Comparison of ENCODE assay signal across 10 mouse cellular contexts in the genomic region with DNA sequence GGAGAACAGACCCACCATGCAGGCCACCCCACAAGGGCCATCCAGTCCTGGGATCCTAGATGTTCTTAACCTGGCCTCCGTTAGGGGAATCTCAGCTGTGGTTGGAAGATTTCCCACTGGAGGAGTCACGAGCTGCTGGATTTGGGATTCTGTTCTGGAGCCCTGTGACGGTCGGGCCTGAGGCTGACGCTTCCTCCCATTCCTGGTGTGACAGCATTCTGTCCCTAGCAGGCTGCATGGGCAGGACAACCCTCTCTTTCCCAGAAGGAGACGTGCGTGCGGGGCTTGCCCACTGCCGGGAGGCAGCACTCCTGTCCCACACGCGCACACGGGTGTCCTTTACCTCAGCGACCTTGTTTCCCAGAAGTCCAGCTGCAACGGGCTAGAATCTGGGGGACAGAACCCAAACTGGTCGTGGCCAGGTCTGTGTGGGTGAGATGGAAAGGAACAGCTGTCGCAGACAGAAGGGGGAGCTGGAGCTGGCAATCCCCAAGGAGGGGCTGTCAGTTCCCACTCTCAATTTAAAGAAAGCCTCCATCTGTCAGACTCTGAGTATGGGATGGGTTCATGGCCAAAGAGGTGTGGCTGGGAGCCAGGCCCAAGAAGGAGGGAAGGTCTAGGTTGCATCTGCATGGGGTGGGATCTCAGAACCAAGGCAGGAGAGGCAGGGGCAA. TPM values are rescaled to one million over a fixed set of nuclear protein-coding genes. Genes with fewer than 3 reads are reported as not detected.
DNase-seq lines count a peak whose midpoint lies in the region; ATAC-seq lines count a peak whose summit lies in the region.
"Had no signal": no experiment of that assay in that cellular context is flagged by ENCODE, and none has a peak within 500 bp of the region (broad histone marks: within the 10 kb centered on the region; RNA-seq: fewer than 3 reads in every experiment).

No protein-coding gene starts in this region.

- H3K4me2 ChIP-seq in embryonic facial prominence, embryonic 14.5 days (ENCODE audit: low read depth, low read length) = no peak overlapping the region
- no peak overlapping the region for H3K4me2 ChIP-seq in limb, embryonic 13.5 days (replicated peaks)

- no peaks in the 10 kb centered on the region for H3K9me3 ChIP-seq in embryonic facial prominence, embryonic 14.5 days (ENCODE audit: control insufficient read depth, low read length)
- H3K9me3 ChIP-seq in limb, embryonic 13.5 days = no peaks in the 10 kb centered on the region

- peak; percentile 56 for ATAC-seq in embryonic facial prominence, embryonic 14.5 days (ENCODE audit: low read depth)
- 0 out of 2 replicates have a peak, but pooled peaks have one; percentile 33 for ATAC-seq in limb, embryonic 13.5 days (ENCODE audit: low FRiP score, low read depth)

- no peaks in the 10 kb centered on the region for H3K36me3 ChIP-seq in embryonic facial prominence, embryonic 14.5 days (ENCODE audit: control insufficient read depth, insufficient read depth, low read length)
- H3K36me3 ChIP-seq in limb, embryonic 13.5 days = no peaks in the 10 kb centered on the region

- no peak overlapping the region for H3K4me3 ChIP-seq in embryonic facial prominence, embryonic 14.5 days (ENCODE audit: low read depth, low read length)
- H3K4me3 ChIP-seq in limb, embryonic 13.5 days = no peak overlapping the region

- intact Hi-C loops in heart, postnatal 36 days (cut with DNase I) = no loop called here

- WGBS in embryonic facial prominence, embryonic 14.5 days = 64% methylated on average over 16 of the region's 16 CpGs
- WGBS in limb, embryonic 13.5 days = 67% methylated on average over 16 of the region's 16 CpGs

- no peak overlapping the region for H3K27ac ChIP-seq in embryonic facial prominence, embryonic 14.5 days (replicated peaks; ENCODE audit: low read depth, low read length)
- no peak overlapping the region for H3K27ac ChIP-seq in limb, embryonic 13.5 days
- H3K27ac ChIP-seq: macrophage had no signal

- peaks cover 36% of the 10 kb centered on the region for H3K27me3 ChIP-seq in embryonic facial prominence, embryonic 14.5 days (replicated peaks; ENCODE audit: control insufficient read depth, insufficient read depth, low read length)
- H3K27me3 ChIP-seq in limb, embryonic 13.5 days = peaks cover 53% of the 10 kb centered on the region

- H3K9ac ChIP-seq in embryonic facial prominence, embryonic 14.5 days (ENCODE audit: low read depth, low read length) = no peak overlapping the region
- H3K9ac ChIP-seq in limb, embryonic 13.5 days = peak overlapping the region; percentile 43; the same call in 1 of the 2 replicates

- peaks cover 4% of the 10 kb centered on the region; the same call in 1 of the 2 replicates for H3K4me1 ChIP-seq in embryonic facial prominence, embryonic 14.5 days (ENCODE audit: control insufficient read depth, insufficient read depth, low read length)
- H3K4me1 ChIP-seq in limb, embryonic 13.5 days = peaks cover 21% of the 10 kb centered on the region

- DNase-seq in left cerebral cortex, adult 18-20 months (ENCODE audit: low spot score in 2 of 2) = peak; percentile 57 to 72
- no peak for DNase-seq in left cerebral cortex, adult 11 months (ENCODE audit: low spot score)
- peak; percentile 46 for DNase-seq in embryonic facial prominence, embryonic 14.5 days (ENCODE audit: low spot score)
- DNase-seq in frontal cortex, postnatal 10 days (ENCODE audit: low spot score in 2 of 2) = peak; percentile 55 to 61
- DNase-seq in ovary, adult 18-20 months (ENCODE audit: low spot score) = no peak
- DNase-seq in adrenal gland, postnatal 4 days (ENCODE audit: low spot score in 2 of 2) = no peak
- no peak for DNase-seq in heart, postnatal 36 days

RNA-seq across cellular contexts. Expression of gene Vipr1, which starts 24.6 kb away (rescaled TPM):
- total RNA-seq in left cerebral cortex, adult 18-20 months (2021) = 10 to 100 TPM; 22.1 to 35.8 TPM
- polyA plus RNA-seq in embryonic facial prominence, embryonic 14.5 days (2014; fragmentation: Nextera tagmentation; extraction: Ambion mirVana) = 0.26 and 0.64 TPM in 2 replicates
- 0.42 and 0.85 TPM in 2 replicates for polyA plus RNA-seq in limb, embryonic 13.5 days (2015; fragmentation: Nextera tagmentation; extraction: Ambion mirVana)
- total RNA-seq in adrenal gland, postnatal 4 days (2021) = 1 to 10 TPM in 1 of 2 experiments, under 1 TPM in 1; 0.64 to 1.7 TPM
- total RNA-seq in heart, postnatal 36 days (2021) = 1 to 10 TPM; 1.1 to 3.9 TPM

RNA-seq across cellular contexts. Expression of gene Lyzl4, which starts 25.2 kb away (rescaled TPM):
- 1 to 10 TPM; 1.4 to 1.8 TPM for total RNA-seq in left cerebral cortex, adult 18-20 months (2021)
- polyA plus RNA-seq in embryonic facial prominence, embryonic 14.5 days (2014; fragmentation: Nextera tagmentation; extraction: Ambion mirVana) = 0.84 and 1.7 TPM in 2 replicates
- 0.32 and 0.54 TPM in 2 replicates for polyA plus RNA-seq in limb, embryonic 13.5 days (2015; fragmentation: Nextera tagmentation; extraction: Ambion mirVana)
- total RNA-seq in adrenal gland, postnatal 4 days (2021) = under 1 TPM in 1 of 2 experiments, not detected in 1; 0.31 TPM
- total RNA-seq in heart, postnatal 36 days (2021) = not detected
- total RNA-seq: gastrocnemius, adult 8-10 months had no signal

RNA-seq across cellular contexts. Expression of gene Sec22c, which starts 38.2 kb away (rescaled TPM):
- total RNA-seq in left cerebral cortex, adult 18-20 months (2021) = 10 to 100 TPM; 28.9 to 29.4 TPM
- 10.9 and 12.4 TPM in 2 replicates for polyA plus RNA-seq in embryonic facial prominence, embryonic 14.5 days (2014; fragmentation: Nextera tagmentation; extraction: Ambion mirVana)
- polyA plus RNA-seq in limb, embryonic 13.5 days (2015; fragmentation: Nextera tagmentation; extraction: Ambion mirVana) = 13.4 and 15.4 TPM in 2 replicates
- total RNA-seq in adrenal gland, postnatal 4 days (2021) = 1 to 10 TPM; 6.0 to 8.8 TPM
- 1 to 10 TPM; 5.5 to 6.1 TPM for total RNA-seq in heart, postnatal 36 days (2021)

RNA-seq across cellular contexts. Expression of gene Ss18l2, which starts 43.0 kb away (rescaled TPM):
- 10 to 100 TPM; 73.2 to 83.3 TPM for total RNA-seq in left cerebral cortex, adult 18-20 months (2021)
- 149 and 159 TPM in 2 replicates for polyA plus RNA-seq in embryonic facial prominence, embryonic 14.5 days (2014; fragmentation: Nextera tagmentation; extraction: Ambion mirVana)
- 128 and 142 TPM in 2 replicates for polyA plus RNA-seq in limb, embryonic 13.5 days (2015; fragmentation: Nextera tagmentation; extraction: Ambion mirVana)
- total RNA-seq in adrenal gland, postnatal 4 days (2021) = 10 to 100 TPM; 52.6 to 52.8 TPM
- total RNA-seq in heart, postnatal 36 days (2021) = 100 to 1,000 TPM; 125 to 135 TPM

RNA-seq across cellular contexts. Expression of gene Nktr, which starts 51.9 kb away (rescaled TPM):
- total RNA-seq in left cerebral cortex, adult 18-20 months (2021) = 100 to 1,000 TPM; 103 to 112 TPM
- polyA plus RNA-seq in embryonic facial prominence, embryonic 14.5 days (2014; fragmentation: Nextera tagmentation; extraction: Ambion mirVana) = 61.7 and 66.7 TPM in 2 replicates
- 82.4 and 84.1 TPM in 2 replicates for polyA plus RNA-seq in limb, embryonic 13.5 days (2015; fragmentation: Nextera tagmentation; extraction: Ambion mirVana)
- 100 to 1,000 TPM; 102 to 124 TPM for total RNA-seq in adrenal gland, postnatal 4 days (2021)
- 10 to 100 TPM; 33.0 to 33.7 TPM for total RNA-seq in heart, postnatal 36 days (2021)

Comparison
In these comparisons a context has a peak if more than half of its experiments do, and no peak if none do; other contexts are left out.
1. DNase-seq: peak in left cerebral cortex, adult 18-20 months (2 of 2), embryonic facial prominence, embryonic 14.5 days (single experiment) and frontal cortex, postnatal 10 days (2 of 2); none in left cerebral cortex, adult 11 months (single experiment), ovary, adult 18-20 months (single experiment), adrenal gland, postnatal 4 days (0 of 2) and heart, postnatal 36 days (0 of 2).
2. RNA of gene Vipr1, which starts 24.6 kb away (total RNA-seq): 22.1 to 35.8 TPM in left cerebral cortex, adult 18-20 months; 1.1 to 3.9 TPM in heart, postnatal 36 days and 0.64 to 1.7 TPM in adrenal gland, postnatal 4 days; every median in the first group is over 4 times any median in the second.